Mouse (Mus musculus) erythroblast, embryonic 14.5 days (primary cell): ENCODE data around the gene Tnnt2.

Experiments
- GATA1 ChIP-seq: IDR thresholded peaks from 2 replicates; pipeline ENCODE4 v1.6.1; 2012; ENCODE audit warnings: low read length, inconsistent platforms, mixed read lengths
- TAL1 ChIP-seq: IDR thresholded peaks from 3 replicates; pipeline ENCODE4 v1.6.1; 2012; ENCODE audit warnings: low read length, inconsistent platforms, mixed read lengths

- no peak for TF ChIP-seq GATA1
- no peak for TF ChIP-seq TAL1
These were observed 1.2 kb upstream of the Tnnt2 start for GRCm38 (mm10) chr1:135834983-135835382.
